Mouse (Mus musculus) kidney, adult 11 months (tissue): ENCODE results near the gene Zdhhc19.

ENCODE experiments used
- DNase-seq: peaks from one replicate; pipeline ENCODE4 v3.0.0; 2022

The Zdhhc19 gene

DNA sequence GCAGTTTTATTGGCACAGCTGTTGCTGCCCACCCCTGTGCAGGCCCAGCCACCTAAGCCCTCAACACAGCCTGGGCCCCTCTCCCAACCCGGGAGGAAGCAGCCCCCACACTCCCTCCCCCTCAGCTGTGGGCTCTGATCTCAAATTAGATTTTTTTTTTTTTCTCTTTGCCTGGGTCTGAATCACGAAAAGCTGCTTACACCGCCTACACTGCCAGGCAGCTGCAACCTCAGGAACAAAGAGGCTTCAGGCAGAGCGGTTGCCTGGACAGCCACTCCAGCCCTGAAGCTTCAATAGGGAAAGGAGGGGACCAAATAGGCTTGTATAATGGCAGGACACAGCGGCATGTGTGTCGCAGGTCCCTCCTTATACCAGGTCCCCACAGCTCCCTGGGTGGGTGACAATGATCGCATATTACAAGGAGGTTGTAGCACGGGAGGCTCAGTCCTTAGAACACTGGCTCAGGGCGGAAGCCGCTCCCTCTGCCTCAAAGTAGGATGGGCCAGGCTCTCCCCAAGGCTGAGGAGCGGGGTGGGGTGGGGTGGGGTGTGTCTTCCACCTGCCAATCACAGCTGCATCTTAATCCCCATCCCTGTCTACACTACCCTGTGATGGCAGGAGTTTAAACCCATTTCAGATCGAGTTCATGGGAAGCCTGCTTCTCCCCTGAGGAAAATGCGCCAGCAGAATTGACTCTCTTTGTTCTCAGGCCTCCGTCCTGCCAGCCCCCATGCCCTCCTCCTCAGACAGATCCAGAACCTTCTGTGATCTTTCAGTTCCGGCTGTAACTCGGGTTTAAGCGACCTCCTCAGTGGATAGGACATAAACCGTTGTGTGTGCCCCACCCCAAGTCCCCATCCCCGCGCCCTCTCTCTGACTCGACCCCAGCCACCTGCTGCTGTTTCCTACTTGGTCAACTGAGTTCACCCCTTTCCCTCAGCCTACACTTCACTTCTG is 20.2 kb downstream of the Zdhhc19 start:
- no peak for DNase-seq

DNA sequence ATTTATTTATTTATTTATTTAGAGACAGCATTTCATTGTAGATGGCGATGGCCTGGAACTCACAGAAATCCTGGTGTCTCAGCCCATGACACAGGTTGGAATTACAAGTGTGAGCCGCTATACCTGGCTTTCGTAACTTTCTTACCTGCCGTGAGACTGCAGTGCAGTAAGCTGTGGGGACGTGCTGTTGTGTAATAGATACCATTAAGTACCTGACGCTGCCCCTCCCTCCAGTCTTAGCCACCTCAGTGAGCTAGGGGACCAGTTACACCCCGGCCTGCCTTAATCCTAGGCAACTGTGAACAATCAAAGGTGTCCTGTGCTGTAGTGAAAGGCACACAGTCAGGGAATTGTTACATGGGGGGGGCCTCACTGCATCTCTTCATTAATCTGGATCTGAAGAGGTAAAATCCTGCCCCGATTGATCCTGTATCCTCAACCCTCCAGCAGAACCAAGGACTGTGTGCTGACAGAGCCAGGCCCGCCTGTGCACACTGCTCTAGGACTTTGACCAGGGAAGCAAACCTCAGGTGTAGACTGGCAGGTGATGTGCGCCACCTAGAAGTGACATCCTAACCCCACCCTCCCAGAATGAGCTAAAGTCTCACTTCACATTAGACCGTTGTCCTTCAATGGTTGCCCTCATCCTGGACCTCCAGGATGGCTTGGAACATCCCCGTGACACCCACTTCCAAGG is 21.9 kb downstream of the Zdhhc19 start:
- no peak for DNase-seq

DNA sequence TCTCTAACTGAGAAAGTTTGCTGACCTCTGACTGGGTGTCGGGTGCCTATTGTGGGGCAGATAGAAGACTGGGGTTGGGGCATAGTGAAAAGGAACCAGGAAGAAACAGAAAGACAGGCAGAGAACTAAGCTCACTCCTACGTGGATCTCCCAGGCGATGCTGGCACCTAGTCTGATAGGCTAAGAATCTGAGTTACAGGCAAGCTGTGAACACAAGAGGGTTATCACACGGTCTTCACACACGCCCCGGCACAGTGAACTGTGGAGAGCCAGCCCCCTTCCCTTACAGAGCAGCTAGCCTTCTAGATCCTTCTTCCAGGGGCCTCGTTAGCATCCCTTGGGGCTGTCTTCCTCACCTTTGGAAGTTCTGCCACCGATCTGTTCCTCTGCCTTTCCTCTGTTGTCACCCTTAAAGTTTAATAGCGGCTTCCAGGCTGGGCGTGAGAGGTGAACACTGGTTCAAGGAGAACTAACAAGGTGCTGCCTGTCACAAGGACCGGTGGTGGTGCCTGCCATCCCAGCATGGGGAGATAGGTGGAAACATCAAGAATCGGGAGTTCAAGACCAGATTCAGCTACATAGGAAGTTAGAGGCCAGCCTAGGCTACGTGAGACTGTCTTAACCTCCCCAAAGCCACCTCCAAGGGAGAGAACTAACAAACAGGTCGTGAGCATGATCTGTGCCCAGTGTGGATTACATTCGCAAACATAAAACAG is 23.7 kb downstream of the Zdhhc19 start:
- DNase-seq = no peak

GRCm38 (mm10) chr16:32520372-32520748 is 24.3 kb downstream of the Zdhhc19 start:
- no peak for DNase-seq

DNA sequence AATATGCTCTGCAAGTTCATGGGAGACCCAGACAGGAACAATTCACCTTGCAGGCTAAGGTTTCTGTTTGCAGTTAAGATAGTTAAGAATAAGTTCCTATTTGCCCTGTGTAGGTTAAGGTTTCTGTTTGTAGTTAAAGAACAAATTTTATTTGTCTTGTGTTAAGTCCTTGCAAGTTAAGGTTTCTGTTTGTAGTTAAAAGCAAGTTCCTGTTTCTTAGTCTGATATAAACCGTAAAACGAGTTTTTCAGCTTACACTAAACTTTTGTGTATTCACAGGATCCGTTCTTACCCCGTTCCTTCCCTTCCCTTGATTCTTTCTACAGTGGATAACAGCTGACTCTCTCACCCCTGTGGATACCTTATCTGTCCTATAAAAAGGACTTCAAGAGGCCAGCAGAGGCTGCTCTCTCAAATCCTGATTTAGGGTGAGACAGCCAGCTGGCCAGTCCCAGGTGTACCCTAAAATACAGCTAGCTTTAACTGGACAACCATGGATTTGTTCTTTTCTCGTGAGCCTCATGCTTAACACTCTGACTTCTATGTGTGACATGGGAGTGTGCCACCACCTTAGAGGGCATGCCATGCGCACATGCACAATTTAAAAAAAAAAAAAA is 26.6 kb downstream of the Zdhhc19 start:
- no peak for DNase-seq

DNA sequence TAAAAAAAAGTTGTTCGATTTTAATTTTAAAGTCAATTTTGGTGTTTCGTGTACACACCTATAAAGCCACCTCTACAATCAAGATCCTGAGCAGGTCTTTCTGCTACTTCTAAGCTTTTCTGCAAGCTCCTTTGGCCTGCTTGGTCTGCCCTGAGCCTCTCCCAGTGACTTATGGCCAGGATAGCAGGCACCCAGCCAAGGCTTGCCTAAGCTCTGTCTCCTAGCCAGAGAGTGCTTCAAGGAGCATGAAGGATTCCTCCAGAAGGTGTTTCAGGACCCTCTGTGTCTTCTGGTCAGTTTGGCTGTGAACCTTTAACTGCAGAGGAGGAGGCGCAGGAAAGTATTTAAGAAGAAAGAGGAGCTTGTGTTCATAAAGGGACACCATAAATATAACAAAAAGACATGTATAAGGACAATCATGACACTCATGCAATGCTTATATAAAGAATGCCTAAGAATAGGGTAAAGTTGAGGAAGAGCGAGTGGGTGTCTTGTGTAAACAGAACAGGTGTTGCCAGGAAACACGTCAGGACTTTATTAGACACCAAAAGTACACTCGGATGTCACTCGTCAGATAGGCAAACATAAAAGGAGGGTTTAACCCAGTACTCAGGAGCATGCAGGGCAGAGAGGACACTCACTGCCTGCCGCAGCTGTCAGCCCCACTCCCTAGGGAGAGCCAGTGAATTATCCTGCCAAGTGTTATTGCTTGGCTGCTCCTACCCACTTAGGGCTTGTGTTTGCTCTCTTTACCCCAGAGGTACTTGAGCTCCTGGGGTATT is 27.6 kb downstream of the Zdhhc19 start:
- DNase-seq = peak; percentile 34

- no peak for DNase-seq
Measured at GRCm38 (mm10) chr16:32524244-32524615, 28.2 kb downstream of the Zdhhc19 start.

DNA sequence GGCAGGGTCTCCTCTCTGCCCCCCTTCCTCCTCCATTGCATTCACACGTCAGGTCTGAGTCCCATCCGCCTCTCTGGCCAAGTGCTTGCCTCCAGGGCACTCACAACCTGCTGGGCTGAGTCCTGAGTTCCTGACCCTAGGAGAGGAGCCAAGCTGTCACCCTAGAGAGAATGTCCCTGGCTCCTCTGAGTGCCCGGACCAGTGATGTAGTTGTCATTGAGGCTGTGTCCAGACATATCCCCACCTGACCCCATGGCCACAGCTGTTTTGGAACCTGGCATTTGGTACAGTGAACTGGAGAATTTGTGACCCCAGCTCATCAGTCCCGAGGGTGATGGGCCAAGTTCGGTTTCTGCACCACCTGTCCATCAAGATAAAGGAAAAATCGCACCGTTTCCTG is 30.8 kb downstream of the Zdhhc19 start:
- DNase-seq = no peak

GRCm38 (mm10) chr16:32532878-32533826 is 37.1 kb downstream of the Zdhhc19 start:
- no peak for DNase-seq

GRCm38 (mm10) chr16:32535157-32535751 is 39.2 kb downstream of the Zdhhc19 start:
- no peak for DNase-seq

DNA sequence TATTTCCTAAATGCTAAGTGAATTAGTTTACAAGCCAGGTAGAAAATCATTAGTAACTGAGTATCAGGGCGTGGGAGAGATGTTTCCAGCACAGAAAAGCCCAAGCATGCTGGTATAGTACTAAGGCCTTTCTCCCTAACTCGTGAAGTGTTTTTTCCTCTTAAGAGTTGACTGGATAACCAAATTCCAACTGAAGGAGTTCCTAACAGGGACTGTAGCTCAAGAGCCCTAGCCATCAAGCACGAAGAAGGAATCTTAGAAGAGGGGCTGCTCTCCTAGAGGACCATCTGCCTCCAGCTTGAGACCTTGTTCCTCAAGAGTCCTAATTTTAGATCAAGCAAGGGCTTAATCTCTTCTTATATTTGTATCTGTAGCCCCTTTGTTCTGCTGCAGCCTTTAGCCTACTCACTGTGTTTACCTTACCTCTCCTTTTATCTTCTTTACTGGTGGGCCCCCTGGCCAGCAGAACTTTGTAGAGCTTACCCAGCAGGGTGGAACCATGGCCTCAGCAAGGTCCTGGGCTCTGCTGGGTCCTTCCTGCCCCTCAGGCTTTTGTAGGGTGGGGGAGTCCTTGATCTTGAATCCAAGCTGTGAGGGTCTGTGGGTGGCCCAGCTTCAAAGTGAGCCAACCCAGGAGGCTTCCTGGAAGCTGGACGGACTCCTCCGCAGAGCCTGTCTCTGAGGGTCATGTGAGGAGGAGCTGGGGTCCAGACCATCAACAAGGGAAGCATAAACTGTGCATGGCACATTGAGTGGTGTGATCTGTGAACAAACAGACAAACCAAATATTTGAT is 42.0 kb downstream of the Zdhhc19 start:
- no peak for DNase-seq

GRCm38 (mm10) chr16:32538761-32539255 is 42.7 kb downstream of the Zdhhc19 start:
- no peak for DNase-seq

DNA sequence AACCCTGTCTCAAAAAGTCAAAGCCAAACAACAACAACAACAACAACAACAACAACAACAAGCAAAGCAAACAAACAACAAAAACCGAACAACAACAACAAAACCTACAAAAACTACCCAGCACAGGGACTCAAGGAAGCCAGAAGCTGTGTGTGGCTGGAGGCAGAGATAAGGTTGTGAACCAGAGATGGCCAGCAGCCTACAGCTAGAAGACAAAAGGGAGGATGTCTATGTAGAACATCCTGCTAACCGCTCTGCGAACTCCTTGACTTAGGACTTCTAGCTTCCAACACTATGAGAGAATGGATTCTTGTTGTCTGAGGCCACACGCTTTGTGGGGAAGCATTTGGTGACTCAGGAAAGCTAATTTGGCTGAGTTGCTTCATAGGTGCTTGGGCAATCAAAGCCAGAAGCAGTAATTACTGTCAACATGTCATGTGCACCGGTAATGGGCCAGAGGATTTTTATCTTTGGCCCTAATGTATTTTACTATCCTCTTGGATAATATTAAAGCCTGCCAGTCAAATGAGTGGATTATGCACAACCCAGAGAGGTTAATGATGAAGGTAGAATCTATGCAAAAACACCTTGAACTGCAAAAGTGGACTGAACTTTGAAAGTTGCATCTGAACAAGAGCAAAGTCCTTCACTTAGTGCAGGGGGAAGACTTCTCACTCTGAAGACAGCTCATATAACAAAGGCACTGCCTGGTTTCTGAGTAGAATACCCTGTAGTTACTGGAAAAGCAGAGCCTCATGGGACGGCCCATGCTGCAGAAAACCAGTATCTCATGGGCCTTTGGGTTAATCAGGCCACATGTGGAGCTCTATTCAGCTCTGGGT is 45.5 kb downstream of the Zdhhc19 start:
- no peak for DNase-seq

DNA sequence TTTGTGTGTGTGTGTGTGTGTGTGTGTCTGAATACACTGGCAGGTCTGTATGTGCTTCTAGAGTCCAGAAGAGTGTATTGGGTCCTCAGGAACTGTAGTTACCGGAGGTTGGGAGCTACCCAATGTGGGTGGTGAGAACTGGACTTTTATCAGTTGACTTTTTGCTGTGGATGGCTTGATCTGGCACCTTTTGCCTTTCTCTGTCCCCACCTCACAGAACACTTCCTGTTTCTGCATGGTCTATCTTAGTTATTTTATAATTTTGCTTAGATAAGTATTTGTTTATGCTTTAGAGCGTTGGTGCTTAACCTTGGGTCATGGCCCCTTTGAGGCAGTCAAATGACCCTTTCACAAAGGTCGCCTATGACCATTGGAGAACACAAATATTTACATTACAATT is 47.4 kb downstream of the Zdhhc19 start:
- no peak for DNase-seq

GRCm38 (mm10) chr16:32547156-32548068 is 51.3 kb downstream of the Zdhhc19 start:
- DNase-seq = no peak

DNA sequence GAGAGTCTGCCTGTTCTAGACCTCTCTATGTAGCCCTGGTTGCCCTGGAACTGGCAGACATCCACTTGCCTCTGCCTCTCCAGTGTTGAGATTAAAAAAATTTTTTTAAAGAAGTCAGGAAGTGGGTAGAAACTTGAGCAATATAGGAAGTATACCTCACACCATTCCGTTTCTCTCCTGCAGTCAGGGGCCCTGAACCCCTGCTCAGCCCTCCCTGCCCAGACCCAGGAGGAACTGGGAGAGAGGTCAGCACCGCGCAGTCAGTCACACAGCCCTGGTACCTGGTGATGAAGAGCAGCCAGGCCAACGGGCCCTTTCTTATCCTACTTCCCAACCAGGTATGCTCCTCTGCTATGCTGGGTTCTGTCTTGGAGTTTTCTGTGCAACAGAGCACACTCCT is 54.0 kb downstream of the Zdhhc19 start:
- no peak for DNase-seq

DNA sequence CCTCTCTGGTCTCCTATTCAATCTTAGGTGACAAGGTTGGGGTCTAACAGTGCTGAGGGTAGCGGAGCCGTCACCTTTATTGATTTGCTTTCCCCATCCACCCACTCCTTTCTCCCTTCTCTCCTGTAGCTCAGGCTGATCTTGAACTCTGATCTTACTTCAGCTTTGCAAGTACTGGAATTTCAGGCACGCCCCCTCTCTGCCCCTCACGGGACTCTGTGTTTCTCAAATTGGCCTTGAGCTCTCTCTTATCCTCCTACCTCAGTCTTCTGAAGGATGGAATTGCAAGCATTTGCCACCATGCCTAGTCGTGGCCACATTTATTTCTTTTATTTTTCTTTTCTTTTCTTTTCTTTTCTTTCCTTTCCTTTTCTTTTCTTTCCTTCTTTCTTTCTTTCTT is 54.4 kb downstream of the Zdhhc19 start:
- DNase-seq = no peak

- peak; percentile 81 for DNase-seq
Measured at GRCm38 (mm10) chr16:32551346-32551747, 55.3 kb downstream of the Zdhhc19 start.
